Mouse (Mus musculus): ENCODE measurements around the gene Mrgprh. TPM values are rescaled to one million over a fixed set of nuclear protein-coding genes. Genes with fewer than 3 reads are reported as not detected.
"Not testable (repeated sequence)": the region's sequence is repeated elsewhere in the genome, so short reads cannot be mapped to it uniquely, and the experiment has no call there.

Mrgprh gene
- total RNA-seq, 2 experiments from 2014 or later = not detected

- no peak for ATAC-seq (replicated peaks; ENCODE audit: low FRiP score, poor library complexity, severe bottlenecking)
Measured at GRCm38 (mm10) chr17:12865407-12865806, 10.4 kb upstream of the Mrgprh start.

DNA sequence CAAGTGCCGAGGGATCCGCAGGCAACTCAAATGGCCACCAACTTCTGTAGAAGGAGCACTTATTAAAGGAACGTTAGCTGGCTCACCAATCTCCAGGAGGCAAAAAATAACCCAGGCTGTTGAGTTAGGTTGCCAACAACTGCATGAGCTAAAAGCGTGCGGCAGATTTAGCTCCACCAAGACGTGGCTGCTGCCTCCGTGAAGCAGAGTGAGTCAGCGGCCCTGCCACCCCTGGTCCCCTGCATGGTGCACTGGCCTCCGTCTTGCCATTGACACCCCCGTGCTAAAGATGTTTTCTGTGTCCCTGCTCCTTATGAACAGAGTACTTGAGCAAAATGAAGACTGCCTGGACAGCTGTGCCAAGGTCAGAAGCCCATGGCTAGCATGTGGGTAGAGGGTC, 9.0 kb upstream of the Mrgprh start:
- no peak for ATAC-seq (replicated peaks; ENCODE audit: low FRiP score, poor library complexity, severe bottlenecking)

DNA sequence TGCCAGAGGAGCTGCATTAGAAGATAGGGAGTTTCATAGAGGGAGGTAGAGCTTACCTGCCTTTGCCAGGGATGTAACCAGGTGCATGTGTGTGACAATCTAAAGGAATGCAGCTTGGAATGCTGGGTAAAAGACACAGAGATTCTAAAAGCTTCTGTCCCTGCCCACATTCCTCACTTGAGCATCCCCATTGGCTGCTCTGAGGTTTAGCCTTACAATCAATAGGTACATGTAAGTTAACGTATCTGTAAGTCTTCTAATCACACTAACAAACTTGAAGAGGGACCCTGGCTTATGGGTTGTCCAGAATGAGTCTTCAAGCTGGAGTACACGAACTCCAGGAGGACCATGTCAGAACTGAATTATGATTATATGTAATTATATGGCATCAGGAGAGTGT, 7.8 kb upstream of the Mrgprh start, which contains the start of gene Mas1:
Gene Mas1 (minus strand): TSS at position 101 of the 400 bp plus-strand sequence.
- ATAC-seq (replicated peaks; ENCODE audit: low FRiP score, poor library complexity, severe bottlenecking) = no peak

- no peak for ATAC-seq (replicated peaks; ENCODE audit: low FRiP score, poor library complexity, severe bottlenecking)
Measured at GRCm38 (mm10) chr17:12868640-12869039, 7.2 kb upstream of the Mrgprh start.

DNA sequence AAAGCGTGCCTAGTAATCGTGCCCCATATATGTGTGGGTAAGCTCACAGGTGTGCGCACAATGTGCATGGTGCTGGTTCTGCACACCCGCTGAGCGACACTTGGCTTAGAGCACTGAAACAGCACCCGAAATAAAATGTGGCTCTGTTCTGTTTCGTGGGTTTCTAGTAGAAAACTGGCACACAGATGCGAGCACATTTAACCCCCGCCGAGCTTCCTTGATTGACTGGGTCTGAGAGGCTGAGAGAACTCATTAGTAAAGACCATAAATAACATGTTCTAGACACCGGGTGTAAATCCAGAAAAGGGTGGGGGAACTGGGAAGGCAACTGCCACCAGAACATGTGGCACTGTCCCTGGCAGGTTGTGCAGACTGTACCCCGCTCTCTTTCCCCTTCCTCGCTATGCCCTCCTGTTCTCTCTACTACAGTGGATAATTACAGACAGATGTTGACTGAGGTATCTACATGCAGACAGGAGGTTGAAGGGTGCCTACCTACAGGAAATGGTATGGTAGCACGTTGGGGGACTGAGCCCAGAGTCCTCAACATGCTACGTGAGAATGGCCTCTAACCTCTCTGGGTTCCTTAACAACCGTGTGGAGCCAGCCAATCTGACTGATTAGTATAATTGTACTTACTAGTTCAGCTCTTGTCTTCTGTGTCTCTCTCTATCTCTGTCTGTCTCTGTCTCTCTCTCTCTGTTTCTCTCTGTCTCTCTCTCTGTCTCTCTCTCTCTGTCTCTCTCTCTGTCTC, 3.4 kb upstream of the Mrgprh start:
- no peak for ATAC-seq (replicated peaks; ENCODE audit: low FRiP score, poor library complexity, severe bottlenecking)

GRCm38 (mm10) chr17:12880178-12880577, 4.3 kb downstream of the Mrgprh start:
- peak; percentile 75 for ATAC-seq (replicated peaks; ENCODE audit: low FRiP score, poor library complexity, severe bottlenecking)

GRCm38 (mm10) chr17:12881216-12881615, 5.4 kb downstream of the Mrgprh start:
- no peak for ATAC-seq (replicated peaks; ENCODE audit: low FRiP score, poor library complexity, severe bottlenecking)

- ATAC-seq (replicated peaks; ENCODE audit: low FRiP score, poor library complexity, severe bottlenecking) = no peak
Measured at GRCm38 (mm10) chr17:12886620-12887019, 10.8 kb downstream of the Mrgprh start.

- no peak for ATAC-seq (replicated peaks; ENCODE audit: low FRiP score, poor library complexity, severe bottlenecking)
Measured at GRCm38 (mm10) chr17:12887021-12887775, 11.4 kb downstream of the Mrgprh start.

- no peak for ATAC-seq (replicated peaks; ENCODE audit: low FRiP score, poor library complexity, severe bottlenecking)
Measured at GRCm38 (mm10) chr17:12891054-12891453, 15.2 kb downstream of the Mrgprh start.

GRCm38 (mm10) chr17:12892033-12892432, 16.2 kb downstream of the Mrgprh start:
- ATAC-seq (replicated peaks; ENCODE audit: low FRiP score, poor library complexity, severe bottlenecking) = no peak

GRCm38 (mm10) chr17:12897674-12898073, 21.8 kb downstream of the Mrgprh start:
- no peak for ATAC-seq (replicated peaks; ENCODE audit: low FRiP score, poor library complexity, severe bottlenecking)

GRCm38 (mm10) chr17:12898607-12899006, 22.8 kb downstream of the Mrgprh start:
- not testable (repeated sequence) for ATAC-seq (replicated peaks; ENCODE audit: low FRiP score, poor library complexity, severe bottlenecking)

GRCm38 (mm10) chr17:12902291-12902690, 26.5 kb downstream of the Mrgprh start:
- ATAC-seq (replicated peaks; ENCODE audit: low FRiP score, poor library complexity, severe bottlenecking) = no peak

GRCm38 (mm10) chr17:12903372-12904333, 27.8 kb downstream of the Mrgprh start:
- no peak for ATAC-seq (replicated peaks; ENCODE audit: low FRiP score, poor library complexity, severe bottlenecking)

DNA sequence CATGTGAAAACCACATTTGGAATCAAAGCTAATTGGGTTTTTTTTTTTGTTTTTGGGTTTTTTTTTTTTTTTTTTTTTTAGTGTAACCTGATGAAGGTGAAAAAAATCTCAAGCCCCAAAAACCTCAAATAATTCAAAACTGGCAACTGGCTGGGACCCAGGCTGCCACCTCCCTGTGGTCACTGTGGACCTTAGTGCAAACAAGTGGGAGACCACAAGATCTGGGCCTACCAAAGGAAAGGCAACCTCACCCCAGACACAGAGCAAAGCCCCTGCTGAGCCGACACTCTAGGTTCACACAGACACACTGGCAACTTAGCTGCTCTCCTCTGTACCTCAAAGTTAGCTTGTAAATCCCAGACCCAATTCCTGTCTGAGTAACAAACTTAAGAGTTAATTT, 28.5 kb downstream of the Mrgprh start:
- no peak for ATAC-seq (replicated peaks; ENCODE audit: low FRiP score, poor library complexity, severe bottlenecking)

- no peak for ATAC-seq (replicated peaks; ENCODE audit: low FRiP score, poor library complexity, severe bottlenecking)
Measured at GRCm38 (mm10) chr17:12905810-12906209, 30.0 kb downstream of the Mrgprh start.

GRCm38 (mm10) chr17:12906436-12906835, 30.6 kb downstream of the Mrgprh start:
- no peak for ATAC-seq (replicated peaks; ENCODE audit: low FRiP score, poor library complexity, severe bottlenecking)

GRCm38 (mm10) chr17:12909361-12910280, 33.8 kb downstream of the Mrgprh start, which contains the start of gene Pnldc1:
TSS of gene Pnldc1 (minus strand) at chr17:12910230.
- ATAC-seq (replicated peaks; ENCODE audit: low FRiP score, poor library complexity, severe bottlenecking) = no peak
